Mouse (Mus musculus): ENCODE data around the gene Apobec4.

- TF ChIP-seq MAFK (IDR thresholded peaks at IDR 0.05; ENCODE audit: insufficient read depth, low read depth, low read length), result no peak
- no peak for TF ChIP-seq HCFC1 (IDR thresholded peaks at IDR 0.05; ENCODE audit: borderline replicate concordance, insufficient read depth, low read length)
- TF ChIP-seq ZC3H11A (IDR thresholded peaks at IDR 0.05; ENCODE audit: borderline replicate concordance, low read depth, low read length), result no peak
- no peak for TF ChIP-seq ZNF384 (IDR thresholded peaks at IDR 0.05; ENCODE audit: low read depth, low read length)
- TF ChIP-seq CHD2 (IDR thresholded peaks at IDR 0.05; ENCODE audit: low read depth, low read length), result no peak
These were observed 28.7 kb upstream of the Apobec4 start for GRCm38 (mm10) chr1:152721535-152722198.
